Mouse (Mus musculus) cerebellum, adult 18-20 months (tissue): ENCODE results near the gene Vps45.
"Not testable (repeated sequence)": the region's sequence is repeated elsewhere in the genome, so short reads cannot be mapped to it uniquely, and the experiment has no call there.

ENCODE experiments used
- DNase-seq, 2 experiments: peaks; one replicate each; pipeline ENCODE4 v3.0.0; 2021

Vps45 gene

GRCm38 (mm10) chr3:96078066-96078465 is 19.8 kb upstream of the Vps45 start:
- DNase-seq = no peak

DNA sequence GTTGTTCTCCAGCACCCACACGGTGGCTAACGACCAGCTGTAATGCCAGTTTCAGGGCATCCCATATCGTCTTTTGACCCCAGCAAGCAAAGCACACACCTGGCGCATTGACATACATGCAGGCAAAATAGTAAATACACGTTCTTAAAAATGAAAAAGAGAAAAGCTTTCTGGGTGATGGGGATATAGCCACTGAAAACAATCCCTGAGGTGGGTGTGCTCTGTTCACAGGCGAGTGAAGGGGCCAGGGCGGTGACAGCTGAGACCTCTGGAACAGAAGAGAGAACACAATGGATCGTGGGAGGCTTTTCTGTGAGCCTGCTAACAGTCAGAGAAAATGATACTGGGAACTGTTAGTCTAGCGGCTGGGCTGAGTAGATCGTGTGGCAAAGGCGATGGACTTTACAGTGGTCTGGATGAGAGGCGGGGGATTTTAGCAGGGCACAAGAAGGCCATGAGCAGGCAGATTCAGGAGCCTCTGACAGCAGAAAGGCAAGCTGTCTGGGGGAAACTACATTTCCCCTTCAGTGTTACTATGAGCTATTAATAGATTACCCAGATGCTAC is 14.7 kb upstream of the Vps45 start:
- no peak for DNase-seq

GRCm38 (mm10) chr3:96070241-96070640 is 12.0 kb upstream of the Vps45 start:
- DNase-seq = no peak

DNA sequence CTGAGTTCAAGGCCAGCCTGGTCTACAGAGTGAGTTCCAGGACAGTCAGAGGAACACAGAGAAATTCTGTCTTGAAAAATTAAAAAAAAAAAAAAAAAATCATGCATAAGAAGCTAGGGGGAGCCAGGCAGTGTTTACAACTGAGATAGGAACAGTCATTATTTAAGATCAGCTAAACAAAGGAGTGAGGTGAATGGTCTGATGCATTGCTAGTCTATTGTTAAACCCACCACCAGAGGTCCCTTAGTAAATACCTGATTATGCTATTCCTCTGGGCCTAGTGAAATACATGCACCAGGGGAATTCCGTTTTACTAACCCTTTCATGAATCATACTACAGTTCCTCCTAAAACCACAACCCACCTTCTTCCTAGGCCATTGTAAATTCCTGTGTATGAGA is 11.3 kb upstream of the Vps45 start:
- no peak for DNase-seq

- DNase-seq = no peak
Measured at GRCm38 (mm10) chr3:96069046-96069445, 10.8 kb upstream of the Vps45 start.

GRCm38 (mm10) chr3:96066741-96067140 is 8.5 kb upstream of the Vps45 start:
- no peak for DNase-seq

GRCm38 (mm10) chr3:96065754-96066375 is 7.6 kb upstream of the Vps45 start:
- peak; percentile 77 to 82 for DNase-seq

DNA sequence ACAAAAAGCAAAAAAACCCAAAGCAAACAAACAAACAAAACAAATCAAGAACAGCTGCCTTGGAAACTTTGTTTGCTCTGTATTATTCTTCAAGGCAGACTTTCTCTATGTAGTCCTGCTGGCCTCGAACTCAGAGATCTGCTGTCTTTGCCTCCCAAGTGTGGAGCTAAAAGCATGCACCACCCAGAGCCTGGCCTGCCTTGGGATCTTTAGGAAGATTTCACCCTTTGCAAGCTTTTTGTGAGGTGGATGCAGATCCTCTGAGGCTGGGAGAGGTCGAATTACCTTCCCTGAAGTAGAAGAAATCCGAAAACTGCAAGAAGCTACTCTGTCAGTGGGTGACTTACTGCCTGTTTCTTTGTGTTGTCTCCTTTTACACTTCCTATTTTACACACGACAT is 6.9 kb upstream of the Vps45 start:
- DNase-seq = no peak

- DNase-seq = no peak
Measured at GRCm38 (mm10) chr3:96064217-96064616, 6.0 kb upstream of the Vps45 start.

- no peak for DNase-seq
Measured at GRCm38 (mm10) chr3:96063299-96063698, 5.0 kb upstream of the Vps45 start.

- no peak for DNase-seq
Measured at GRCm38 (mm10) chr3:96060146-96060545, 1.9 kb upstream of the Vps45 start.

- peak; percentile 91 for DNase-seq
Measured at GRCm38 (mm10) chr3:96057747-96058204, 490 bp downstream of the Vps45 start.

GRCm38 (mm10) chr3:96056031-96056430 is 2.2 kb downstream of the Vps45 start:
- no peak for DNase-seq

GRCm38 (mm10) chr3:96055294-96055693 is 3.0 kb downstream of the Vps45 start:
- DNase-seq = no peak

DNA sequence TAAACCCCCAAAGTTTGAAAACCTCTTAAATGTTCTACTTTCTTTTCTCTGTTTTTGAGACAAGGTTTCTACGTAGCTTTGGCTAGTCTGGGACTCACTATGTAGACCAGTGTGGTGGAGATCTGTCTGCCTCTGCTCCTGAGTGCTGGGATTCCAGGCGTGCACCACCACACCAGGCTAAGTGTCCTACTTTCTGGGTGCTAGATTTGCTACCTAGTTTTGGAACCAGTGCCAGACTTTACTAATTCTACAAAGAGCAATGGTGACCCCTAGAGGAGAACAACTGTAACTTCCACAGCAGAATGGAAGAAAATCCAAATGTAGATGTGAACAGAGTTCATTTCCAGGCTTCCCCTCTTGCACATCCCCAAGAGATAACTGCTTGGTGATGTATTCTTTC is 6.4 kb downstream of the Vps45 start:
- peak; percentile 48 to 62 for DNase-seq

- DNase-seq = no peak
Measured at GRCm38 (mm10) chr3:96051186-96051585, 7.1 kb downstream of the Vps45 start.

GRCm38 (mm10) chr3:96050779-96051178 is 7.5 kb downstream of the Vps45 start:
- no peak for DNase-seq

GRCm38 (mm10) chr3:96044559-96044958 is 13.7 kb downstream of the Vps45 start:
- DNase-seq = not testable (repeated sequence)

DNA sequence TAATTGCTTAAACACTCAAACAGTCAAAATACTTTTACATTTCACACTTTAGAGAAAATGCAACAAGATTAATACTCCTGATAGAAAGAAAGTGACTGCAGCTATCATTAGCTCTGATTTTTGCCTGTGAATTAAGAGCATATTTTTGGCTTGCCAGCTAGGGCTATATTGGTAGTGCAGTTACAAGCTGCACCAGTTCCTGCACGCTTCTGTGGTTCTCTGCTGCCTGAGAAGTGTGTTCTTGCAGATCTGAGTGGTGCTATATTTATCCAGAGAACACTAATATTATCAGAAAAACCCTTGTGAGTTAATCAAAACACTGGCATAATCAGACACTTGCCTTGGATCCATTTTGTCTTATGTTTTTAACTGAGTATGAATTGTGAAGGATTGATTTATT is 15.2 kb downstream of the Vps45 start:
- DNase-seq = no peak

GRCm38 (mm10) chr3:96041079-96041478 is 17.2 kb downstream of the Vps45 start:
- DNase-seq = no peak

- no peak for DNase-seq
Measured at GRCm38 (mm10) chr3:96040663-96041006, 17.6 kb downstream of the Vps45 start.

- DNase-seq = no peak
Measured at GRCm38 (mm10) chr3:96039857-96040662, 18.2 kb downstream of the Vps45 start.

GRCm38 (mm10) chr3:96038851-96039250 is 19.4 kb downstream of the Vps45 start:
- no peak for DNase-seq

DNA sequence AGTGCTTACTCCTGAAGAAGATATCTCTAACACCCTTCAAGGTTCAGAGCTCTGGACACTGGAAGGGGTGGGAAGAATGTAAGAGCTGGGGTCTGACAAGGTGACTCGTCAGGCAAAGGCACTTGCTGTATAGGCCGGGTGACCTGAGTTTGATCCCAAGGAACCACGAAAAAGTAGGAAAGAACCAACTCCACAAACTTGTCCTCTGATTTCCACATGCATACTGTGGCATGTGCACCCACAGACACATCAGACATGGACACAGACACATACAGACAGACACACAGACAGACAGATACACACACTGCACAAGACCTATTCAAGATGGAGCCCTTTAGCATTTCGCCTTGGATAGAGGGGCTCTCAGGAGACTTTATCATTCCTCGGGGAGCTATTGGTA is 20.1 kb downstream of the Vps45 start:
- DNase-seq = no peak
